ENCODE assay signal across 8 mouse cellular contexts in genomic region chr10:43918696-43919608, GRCm38 (mm10). TPM values are rescaled to one million over a fixed set of nuclear protein-coding genes. Genes with fewer than 3 reads are reported as not detected.
DNase-seq lines count a peak whose midpoint lies in the region; ATAC-seq and TF ChIP-seq lines count a peak whose summit lies in the region.

No protein-coding gene starts in this region.

- H3K9ac ChIP-seq in MEL (ENCODE audit: control insufficient read depth, low read depth, low read length, poor library complexity, severe bottlenecking) = no peak overlapping the region
- no peak overlapping the region for H3K9ac ChIP-seq in forebrain, embryonic 11.5 days (ENCODE audit: low read length)

- WGBS in forebrain, embryonic 11.5 days = 40% methylated on average over 17 of the region's 17 CpGs

- H3K79me2 ChIP-seq in MEL (ENCODE audit: control insufficient read depth, insufficient read depth, low read length, poor library complexity) = no peaks in the 10 kb centered on the region

- TF ChIP-seq EP300 in MEL (IDR thresholded peaks at IDR 0.05; ENCODE audit: low read depth in 1 of 2, low read length in 2 of 2) = peak in 1 of 2 experiments; percentile 42; a peak in 1 of 4 replicates

- no peak overlapping the region for H3K4me2 ChIP-seq in forebrain, embryonic 11.5 days (ENCODE audit: low read depth, low read length, severe bottlenecking)

- no peaks in the 10 kb centered on the region for H3K27me3 ChIP-seq in MEL (ENCODE audit: control insufficient read depth in 1 of 2, insufficient read depth in 2 of 2, low read length in 2 of 2)
- H3K27me3 ChIP-seq in forebrain, embryonic 11.5 days (ENCODE audit: control insufficient read depth, insufficient read depth, low read length) = no peaks in the 10 kb centered on the region

- TF ChIP-seq RAD21 in MEL (IDR thresholded peaks at IDR 0.05; ENCODE audit: low read depth, low read length) = peak; percentile 96

- no peaks in the 10 kb centered on the region for H3K9me3 ChIP-seq in MEL (replicated peaks; ENCODE audit: insufficient read depth, low read length)
- no peaks in the 10 kb centered on the region for H3K9me3 ChIP-seq in forebrain, embryonic 11.5 days (ENCODE audit: control insufficient read depth, low read length)

- intact Hi-C loops in heart, postnatal 25 days (cut with DNase I) = loop anchor here (1.0 kb wide), 1 partner anchor 344 kb away; no protein-coding TSS in a partner anchor

- peaks cover 8 to 12% of the 10 kb centered on the region in 2 experiments for H3K4me1 ChIP-seq in MEL (ENCODE audit: control insufficient read depth in 1 of 2, insufficient read depth in 2 of 2, low read length in 2 of 2)
- no peaks in the 10 kb centered on the region for H3K4me1 ChIP-seq in forebrain, embryonic 11.5 days (replicated peaks; ENCODE audit: control insufficient read depth, insufficient read depth, low read length)

- peak; percentile 90 to 97 (median 93); a peak in 5 of 6 replicates for TF ChIP-seq CTCF in MEL (IDR thresholded peaks at IDR 0.05 in 2 of 3, conservative IDR thresholded peaks at IDR 0.05 in 1 of 3; ENCODE audit: control insufficient read depth in 1 of 3, insufficient read depth in 1 of 3, low read depth in 2 of 3, low read length in 3 of 3, poor library complexity in 1 of 3, severe bottlenecking in 1 of 3)

- H3K36me3 ChIP-seq in MEL (ENCODE audit: control insufficient read depth in 1 of 2, insufficient read depth in 2 of 2, low read length in 2 of 2) = peaks cover 0 to 14% of the 10 kb centered on the region in 2 experiments; a peak in 2 of 4 replicates
- H3K36me3 ChIP-seq in forebrain, embryonic 11.5 days (ENCODE audit: control insufficient read depth, insufficient read depth, low read length) = no peaks in the 10 kb centered on the region

- H3K4me3 ChIP-seq in MEL (ENCODE audit: control insufficient read depth in 1 of 2, insufficient read depth in 1 of 2, low read depth in 2 of 2, low read length in 2 of 2) = no peak overlapping the region
- H3K4me3 ChIP-seq in forebrain, embryonic 11.5 days (ENCODE audit: low read depth, low read length) = no peak overlapping the region

- peak; percentile 90 for DNase-seq in MEL (ENCODE audit: low read depth, low spot score)
- peak; percentile 78 for DNase-seq in c-Kit-positive CD71-negative TER-119-negative erythroid progenitor cells, embryonic 14.5 days (ENCODE audit: low read depth)
- DNase-seq in forebrain, embryonic 11.5 days (ENCODE audit: low spot score) = peak; percentile 84
- peak; percentile 30 for DNase-seq in heart, postnatal 25 days (ENCODE audit: low spot score)
- peak; percentile 80 to 85 for DNase-seq in layer of hippocampus, postnatal 14 days (ENCODE audit: low spot score in 2 of 2)
- DNase-seq in right cerebral cortex, adult 18-20 months = peak; percentile 71
- DNase-seq in urinary bladder, postnatal 10 days (ENCODE audit: low spot score) = peak; percentile 73

- no peak for TF ChIP-seq POLR2A in MEL (IDR thresholded peaks at IDR 0.05; ENCODE audit: control insufficient read depth in 1 of 2, insufficient read depth in 1 of 2, low read depth in 1 of 2, low read length in 2 of 2, poor library complexity in 1 of 2)

- no peak for ATAC-seq in forebrain, embryonic 11.5 days (replicated peaks; ENCODE audit: low FRiP score)
- ATAC-seq in megakaryocyte, adult 5-6 weeks (ENCODE audit: poor library complexity, severe bottlenecking) = peak; percentile 98

- H3K27ac ChIP-seq in MEL (ENCODE audit: control insufficient read depth, low read depth, low read length) = no peak overlapping the region
- H3K27ac ChIP-seq in forebrain, embryonic 11.5 days (ENCODE audit: low read depth, low read length) = no peak overlapping the region

TF ChIP-seq in MEL, 35 proteins besides CTCF, POLR2A, EP300 and RAD21:
- TF ChIP-seq TBP (IDR thresholded peaks at IDR 0.05; ENCODE audit: low read depth, low read length) (no peak), CHD1 (IDR thresholded peaks at IDR 0.05; ENCODE audit: low read depth, low read length) (0 out of 2 replicates have a peak, but pooled peaks have one; percentile 65), MXI1 (IDR thresholded peaks at IDR 0.05; ENCODE audit: low read depth, low read length) (peak; percentile 59; the same call in 1 of the 2 replicates), JUND (IDR thresholded peaks at IDR 0.05; ENCODE audit: low read depth, low read length) (no peak), MAX (IDR thresholded peaks at IDR 0.05; ENCODE audit: low read length) (0 out of 2 replicates have a peak, but pooled peaks have one; percentile 13), ZNF384 (IDR thresholded peaks at IDR 0.05; ENCODE audit: low read depth, low read length) (no peak), MAZ (IDR thresholded peaks at IDR 0.05; ENCODE audit: low read depth, low read length) (peak; percentile 70; the same call in 1 of the 2 replicates), MAFK (IDR thresholded peaks at IDR 0.05; ENCODE audit: borderline replicate concordance, low read depth, low read length) (no peak), POLR2AphosphoS5 (IDR thresholded peaks at IDR 0.05; ENCODE audit: borderline replicate concordance, low read depth, low read length) (no peak), TCF12 (IDR thresholded peaks at IDR 0.05; ENCODE audit: low read depth, low read length) (no peak), NELFE (IDR thresholded peaks at IDR 0.05; ENCODE audit: low read depth, low read length) (no peak), KAT2A (conservative IDR thresholded peaks at IDR 0.05; ENCODE audit: low read depth, low read length) (no peak), POLR2AphosphoS2 (IDR thresholded peaks at IDR 0.05; ENCODE audit: low read length) (no peak), SIN3A (IDR thresholded peaks at IDR 0.05; ENCODE audit: low read length) (peak; percentile 65), GATA1 (IDR thresholded peaks at IDR 0.05; ENCODE audit: low read depth, low read length) (no peak), RCOR1 (IDR thresholded peaks at IDR 0.05; ENCODE audit: low read depth, low read length) (no peak; the same call in 1 of the 2 replicates), SMC3 (IDR thresholded peaks at IDR 0.05; ENCODE audit: low read depth, low read length) (peak; percentile 100), ETS1 (IDR thresholded peaks at IDR 0.05; ENCODE audit: low read depth, low read length) (peak; percentile 13; the same call in 1 of the 2 replicates), E2F4 (IDR thresholded peaks at IDR 0.05; ENCODE audit: borderline replicate concordance, low read depth, low read length) (no peak), UBTF (IDR thresholded peaks at IDR 0.05; ENCODE audit: borderline replicate concordance, insufficient read depth, low read depth, low read length) (no peak), ELF1 (IDR thresholded peaks at IDR 0.05; ENCODE audit: low read depth, low read length) (peak; percentile 26; the same call in 1 of the 2 replicates), ZC3H11A (IDR thresholded peaks at IDR 0.05; ENCODE audit: low read depth, low read length) (peak; percentile 98), MEF2A (IDR thresholded peaks at IDR 0.05; ENCODE audit: extremely low read depth, insufficient replicate concordance, low read depth, low read length, poor library complexity, severe bottlenecking) (no peak), MYC (IDR thresholded peaks at IDR 0.05; ENCODE audit: low read depth, low read length) (0 out of 2 replicates have a peak, but pooled peaks have one; percentile 48), BHLHE40 (IDR thresholded peaks at IDR 0.05; ENCODE audit: borderline replicate concordance, low read depth, low read length) (no peak), ZKSCAN1 (IDR thresholded peaks at IDR 0.05; ENCODE audit: low read depth, low read length) (no peak), MYB (IDR thresholded peaks at IDR 0.05; ENCODE audit: low read depth, low read length) (no peak; the same call in 1 of the 2 replicates), USF1 (IDR thresholded peaks at IDR 0.05; ENCODE audit: low read depth, low read length) (no peak), HCFC1 (IDR thresholded peaks at IDR 0.05; ENCODE audit: low read depth, low read length) (0 out of 2 replicates have a peak, but pooled peaks have one; percentile 33), NRF1 (IDR thresholded peaks at IDR 0.05; ENCODE audit: insufficient read depth, low read depth, low read length, poor library complexity, severe bottlenecking) (no peak), CHD2 (IDR thresholded peaks at IDR 0.05; ENCODE audit: low read length) (no peak), TAL1 (IDR thresholded peaks at IDR 0.05; ENCODE audit: low read length) (no peak), USF2 (IDR thresholded peaks at IDR 0.05; ENCODE audit: borderline replicate concordance in 1 of 2, insufficient read depth in 1 of 2, low read depth in 1 of 2, low read length in 2 of 2) (no peak)

RNA-seq across cellular contexts. Expression of gene Rtn4ip1, which starts 17.3 kb away (rescaled TPM):
- total RNA-seq in MEL (2012; rRNA removed) = 11.6 and 12.6 TPM in 2 replicates
- polyA plus RNA-seq in MEL (2012; ENCODE audit: insufficient read depth in 1 of 2, insufficient read length in 2 of 2, low read depth in 1 of 2, low replicate concordance in 2 of 2, missing spikeins in 1 of 2) = 10 to 100 TPM in 1 of 2 experiments, not detected in 1; 23.5 TPM
- polyA plus RNA-seq in forebrain, embryonic 11.5 days (2014; fragmentation: Nextera tagmentation; extraction: Ambion mirVana) = 20.7 and 20.8 TPM in 2 replicates
- 10 to 100 TPM; 61.6 to 72.4 TPM for total RNA-seq in heart, postnatal 25 days (2021)
- total RNA-seq in layer of hippocampus, postnatal 14 days (2021) = 10 to 100 TPM; 11.9 to 15.1 TPM
- total RNA-seq in megakaryocyte, adult 5-6 weeks (2015) = 8.7 and 9.1 TPM in 2 replicates
- total RNA-seq in megakaryocyte, adult 5-6 weeks (2017) = 4.6 and 8.1 TPM in 2 replicates

RNA-seq across cellular contexts. Expression of gene Qrsl1, which starts 17.4 kb away (rescaled TPM):
- 19.1 and 19.4 TPM in 2 replicates for total RNA-seq in MEL (2012; rRNA removed)
- 10 to 100 TPM in 1 of 2 experiments, not detected in 1; 19.5 TPM for polyA plus RNA-seq in MEL (2012; ENCODE audit: insufficient read depth in 1 of 2, insufficient read length in 2 of 2, low read depth in 1 of 2, low replicate concordance in 2 of 2, missing spikeins in 1 of 2)
- polyA plus RNA-seq in forebrain, embryonic 11.5 days (2014; fragmentation: Nextera tagmentation; extraction: Ambion mirVana) = 26.5 and 29.0 TPM in 2 replicates
- total RNA-seq in heart, postnatal 25 days (2021) = 10 to 100 TPM; 27.4 to 32.1 TPM
- 10 to 100 TPM; 13.5 to 14.6 TPM for total RNA-seq in layer of hippocampus, postnatal 14 days (2021)
- 13.3 and 18.1 TPM in 2 replicates for total RNA-seq in megakaryocyte, adult 5-6 weeks (2015)
- total RNA-seq in megakaryocyte, adult 5-6 weeks (2017) = 10.2 and 11.2 TPM in 2 replicates

Comparison
In these comparisons a context has a peak if more than half of its experiments do, and no peak if none do; other contexts are left out.
1. DNase-seq: peak in every context shown above with its lines; median percentile 90 in MEL; 84 in forebrain, embryonic 11.5 days; 82 in layer of hippocampus, postnatal 14 days; 78 in c-Kit-positive CD71-negative TER-119-negative erythroid progenitor cells, embryonic 14.5 days; 73 in urinary bladder, postnatal 10 days; 71 in right cerebral cortex, adult 18-20 months; 30 in heart, postnatal 25 days.